Mouse (Mus musculus): ENCODE measurements around the gene Dynlrb1. TPM values are rescaled to one million over a fixed set of nuclear protein-coding genes. Genes with fewer than 3 reads are reported as not detected.

Gene Dynlrb1
- polyA plus RNA-seq, 1 experiment, result 76.8 TPM

- Histone ChIP-seq H3K27me3 (ENCODE audit: control insufficient read depth, insufficient read depth, low read length) (no peaks in the 10 kb centered on the region; the same call in 1 of the 2 replicates), H3K4me1 (ENCODE audit: control insufficient read depth, insufficient read depth, insufficient read length) (peaks cover 3% of the 10 kb centered on the region; the same call in 1 of the 2 replicates), H3K27ac (ENCODE audit: insufficient read depth, low read length) (no peak overlapping the region), H3K36me3 (ENCODE audit: control insufficient read depth, insufficient read depth, low read length) (no peaks in the 10 kb centered on the region), H3K4me3 (ENCODE audit: extremely low read depth, insufficient read depth, insufficient read length) (no peak overlapping the region)
- peak; percentile 15; the same call in 1 of the 2 replicates for TF ChIP-seq CTCF (IDR thresholded peaks at IDR 0.05; ENCODE audit: extremely low read depth, insufficient read depth, insufficient read length, insufficient replicate concordance)
- no peak for TF ChIP-seq POLR2A (IDR thresholded peaks at IDR 0.05; ENCODE audit: low read depth, low read length)
- DNase-seq (ENCODE audit: low read depth in 1 of 2, low spot score in 2 of 2), result no peak
- WGBS, result 89% methylated on average over 6 of the region's 6 CpGs
Measured at GRCm38 (mm10) chr2:155271957-155272356, 35.6 kb downstream of the Dynlrb1 start.

- 74% methylated on average over 10 of the region's 10 CpGs for WGBS
- H3K4me1 ChIP-seq (ENCODE audit: control insufficient read depth, insufficient read depth, insufficient read length), result peaks cover 8% of the 10 kb centered on the region
- TF ChIP-seq POLR2A (IDR thresholded peaks at IDR 0.05; ENCODE audit: low read depth, low read length), result no peak
- TF ChIP-seq CTCF (IDR thresholded peaks at IDR 0.05; ENCODE audit: extremely low read depth, insufficient read depth, insufficient read length, insufficient replicate concordance), result no peak
- no peaks in the 10 kb centered on the region for H3K36me3 ChIP-seq (ENCODE audit: control insufficient read depth, insufficient read depth, low read length)
- DNase-seq (ENCODE audit: low read depth in 1 of 2, low spot score in 2 of 2), result no peak
- no peak overlapping the region for H3K4me3 ChIP-seq (ENCODE audit: extremely low read depth, insufficient read depth, insufficient read length)
- no peaks in the 10 kb centered on the region; the same call in 1 of the 2 replicates for H3K27me3 ChIP-seq (ENCODE audit: control insufficient read depth, insufficient read depth, low read length)
- H3K27ac ChIP-seq (ENCODE audit: insufficient read depth, low read length), result no peak overlapping the region
Measured at GRCm38 (mm10) chr2:155272396-155273170, 36.2 kb downstream of the Dynlrb1 start.

- no peak for DNase-seq (ENCODE audit: low read depth in 1 of 2, low spot score in 2 of 2)
- Histone ChIP-seq H3K36me3 (ENCODE audit: control insufficient read depth, insufficient read depth, low read length) (peaks cover 2% of the 10 kb centered on the region; the same call in 1 of the 2 replicates), H3K4me3 (ENCODE audit: extremely low read depth, insufficient read depth, insufficient read length) (no peak overlapping the region), H3K4me1 (ENCODE audit: control insufficient read depth, insufficient read depth, insufficient read length) (peaks cover 8% of the 10 kb centered on the region), H3K27ac (ENCODE audit: insufficient read depth, low read length) (no peak overlapping the region), H3K27me3 (ENCODE audit: control insufficient read depth, insufficient read depth, low read length) (no peaks in the 10 kb centered on the region; the same call in 1 of the 2 replicates)
- WGBS, result 92% methylated on average over 8 of the region's 8 CpGs
- no peak for TF ChIP-seq POLR2A (IDR thresholded peaks at IDR 0.05; ENCODE audit: low read depth, low read length)
- no peak for TF ChIP-seq CTCF (IDR thresholded peaks at IDR 0.05; ENCODE audit: extremely low read depth, insufficient read depth, insufficient read length, insufficient replicate concordance)
Measured at GRCm38 (mm10) chr2:155273603-155274002, 37.3 kb downstream of the Dynlrb1 start.

- Histone ChIP-seq H3K4me1 (ENCODE audit: control insufficient read depth, insufficient read depth, insufficient read length) (peaks cover 8% of the 10 kb centered on the region), H3K27ac (ENCODE audit: insufficient read depth, low read length) (peak within 1 kb of the TSS; percentile 40), H3K27me3 (ENCODE audit: control insufficient read depth, insufficient read depth, low read length) (no peaks in the 10 kb centered on the region; the same call in 1 of the 2 replicates), H3K36me3 (ENCODE audit: control insufficient read depth, insufficient read depth, low read length) (peaks cover 2% of the 10 kb centered on the region; the same call in 1 of the 2 replicates), H3K4me3 (ENCODE audit: extremely low read depth, insufficient read depth, insufficient read length) (peak within 1 kb of the TSS; percentile 83)
- TF ChIP-seq POLR2A (IDR thresholded peaks at IDR 0.05; ENCODE audit: low read depth, low read length) (no peak; the same call in 1 of the 2 replicates), CTCF (IDR thresholded peaks at IDR 0.05; ENCODE audit: extremely low read depth, insufficient read depth, insufficient read length, insufficient replicate concordance) (no peak)
- 1% methylated on average over 47 of the region's 47 CpGs for WGBS
- DNase-seq (ENCODE audit: low read depth in 1 of 2, low spot score in 2 of 2), result peak; percentile 88 to 90
Measured at GRCm38 (mm10) chr2:155276195-155276594, 39.9 kb downstream of the Dynlrb1 start, which contains the start of gene Map1lc3a. Gene Map1lc3a, plus strand, starts transcription at chr2:155276297.

GRCm38 (mm10) chr2:155276621-155277175 is 40.4 kb downstream of the Dynlrb1 start:
- Histone ChIP-seq H3K4me1 (ENCODE audit: control insufficient read depth, insufficient read depth, insufficient read length) (peaks cover 8% of the 10 kb centered on the region), H3K27me3 (ENCODE audit: control insufficient read depth, insufficient read depth, low read length) (no peaks in the 10 kb centered on the region; the same call in 1 of the 2 replicates), H3K36me3 (ENCODE audit: control insufficient read depth, insufficient read depth, low read length) (peaks cover 2% of the 10 kb centered on the region; the same call in 1 of the 2 replicates), H3K27ac (ENCODE audit: insufficient read depth, low read length) (peak overlapping the region; percentile 40), H3K4me3 (ENCODE audit: extremely low read depth, insufficient read depth, insufficient read length) (peak overlapping the region; percentile 83)
- WGBS, result 2% methylated on average over 49 of the region's 49 CpGs
- TF ChIP-seq CTCF (IDR thresholded peaks at IDR 0.05; ENCODE audit: extremely low read depth, insufficient read depth, insufficient read length, insufficient replicate concordance) (no peak), POLR2A (IDR thresholded peaks at IDR 0.05; ENCODE audit: low read depth, low read length) (no peak)
- peak; percentile 22 to 41 for DNase-seq (ENCODE audit: low read depth in 1 of 2, low spot score in 2 of 2)

- H3K4me1 ChIP-seq (ENCODE audit: control insufficient read depth, insufficient read depth, insufficient read length), result peaks cover 8% of the 10 kb centered on the region
- 89% methylated on average over 2 of the region's 2 CpGs for WGBS
- DNase-seq (ENCODE audit: low read depth in 1 of 2, low spot score in 2 of 2), result no peak
- TF ChIP-seq CTCF (IDR thresholded peaks at IDR 0.05; ENCODE audit: extremely low read depth, insufficient read depth, insufficient read length, insufficient replicate concordance), result no peak
- TF ChIP-seq POLR2A (IDR thresholded peaks at IDR 0.05; ENCODE audit: low read depth, low read length), result no peak
- H3K36me3 ChIP-seq (ENCODE audit: control insufficient read depth, insufficient read depth, low read length), result peaks cover 2% of the 10 kb centered on the region; the same call in 1 of the 2 replicates
- no peaks in the 10 kb centered on the region; the same call in 1 of the 2 replicates for H3K27me3 ChIP-seq (ENCODE audit: control insufficient read depth, insufficient read depth, low read length)
- no peak overlapping the region for H3K4me3 ChIP-seq (ENCODE audit: extremely low read depth, insufficient read depth, insufficient read length)
- H3K27ac ChIP-seq (ENCODE audit: insufficient read depth, low read length), result no peak overlapping the region
Measured at GRCm38 (mm10) chr2:155277721-155278120, 41.4 kb downstream of the Dynlrb1 start.
